Mouse (Mus musculus): ENCODE data around the gene Uba5.

Uba5 gene

GRCm38 (mm10) chr9:104063244-104063961 lies 469 bp upstream of the Uba5 start, which contains the start of gene Acad11:
Gene Acad11 (plus strand): TSS chr9:104063377.
- peak; percentile 82 to 91 for DNase-seq

DNA sequence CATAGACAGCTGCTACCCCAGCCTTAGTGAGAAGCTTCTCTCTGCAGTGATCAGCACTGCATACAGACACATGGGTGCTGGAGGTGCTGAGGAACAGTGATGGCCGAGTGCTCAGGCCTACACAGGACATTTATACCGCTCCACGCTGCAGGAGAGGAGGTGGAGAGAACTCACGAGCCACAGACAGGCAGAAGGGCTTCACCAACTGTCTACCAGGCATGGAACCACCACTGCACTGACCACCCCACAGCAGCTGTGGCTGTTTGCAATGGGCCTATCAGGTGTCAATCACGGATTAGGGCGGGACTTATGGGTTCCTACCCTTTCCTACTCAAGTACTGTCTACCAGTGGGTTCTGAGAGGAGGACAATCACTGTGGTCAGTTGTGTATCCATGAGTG lies 11.9 kb downstream of the Uba5 start:
- no peak for DNase-seq

GRCm38 (mm10) chr9:104043676-104044075 lies 19.3 kb downstream of the Uba5 start:
- no peak for DNase-seq

DNA sequence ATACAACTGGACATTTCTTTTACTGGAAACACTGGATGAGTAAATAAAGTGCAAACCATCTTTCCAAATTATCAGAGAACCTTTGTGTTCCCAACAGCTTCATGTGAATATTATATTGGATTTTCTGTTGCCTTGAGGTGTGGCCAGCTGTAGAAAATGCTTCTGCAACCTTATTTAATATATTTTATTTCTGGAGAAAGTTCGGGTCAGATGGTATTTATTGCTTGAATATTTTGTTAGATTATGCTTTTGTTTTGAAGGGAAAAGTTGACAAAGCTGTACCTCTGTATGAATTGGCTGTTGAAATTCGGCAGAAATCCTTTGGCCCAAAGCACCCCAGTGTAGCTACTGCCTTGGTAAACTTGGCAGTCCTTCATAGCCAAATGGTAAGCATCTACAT lies 22.6 kb downstream of the Uba5 start, which contains the start of gene Gm28305:
Gene Gm28305 (plus strand): TSS at position 301 of the 400 bp plus-strand sequence.
- no peak for DNase-seq

DNA sequence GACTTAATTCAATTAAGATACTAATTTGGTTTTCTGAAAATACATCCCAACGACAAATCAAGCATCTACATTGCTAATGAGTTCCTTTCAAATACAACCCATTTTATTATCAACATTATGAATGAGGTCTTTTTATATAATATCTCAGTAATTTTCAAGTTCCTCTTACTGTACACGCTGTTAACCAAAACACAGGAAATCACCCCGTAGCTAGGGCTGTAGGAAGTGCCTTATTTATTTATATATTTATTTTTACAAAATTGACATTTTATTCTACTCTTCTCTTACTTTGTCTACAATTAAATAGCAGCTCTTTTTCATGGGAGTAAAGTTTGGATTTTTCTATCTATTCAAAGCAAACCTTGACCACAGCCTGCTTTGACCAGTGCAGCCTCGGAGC lies 23.2 kb downstream of the Uba5 start:
- DNase-seq = no peak

DNA sequence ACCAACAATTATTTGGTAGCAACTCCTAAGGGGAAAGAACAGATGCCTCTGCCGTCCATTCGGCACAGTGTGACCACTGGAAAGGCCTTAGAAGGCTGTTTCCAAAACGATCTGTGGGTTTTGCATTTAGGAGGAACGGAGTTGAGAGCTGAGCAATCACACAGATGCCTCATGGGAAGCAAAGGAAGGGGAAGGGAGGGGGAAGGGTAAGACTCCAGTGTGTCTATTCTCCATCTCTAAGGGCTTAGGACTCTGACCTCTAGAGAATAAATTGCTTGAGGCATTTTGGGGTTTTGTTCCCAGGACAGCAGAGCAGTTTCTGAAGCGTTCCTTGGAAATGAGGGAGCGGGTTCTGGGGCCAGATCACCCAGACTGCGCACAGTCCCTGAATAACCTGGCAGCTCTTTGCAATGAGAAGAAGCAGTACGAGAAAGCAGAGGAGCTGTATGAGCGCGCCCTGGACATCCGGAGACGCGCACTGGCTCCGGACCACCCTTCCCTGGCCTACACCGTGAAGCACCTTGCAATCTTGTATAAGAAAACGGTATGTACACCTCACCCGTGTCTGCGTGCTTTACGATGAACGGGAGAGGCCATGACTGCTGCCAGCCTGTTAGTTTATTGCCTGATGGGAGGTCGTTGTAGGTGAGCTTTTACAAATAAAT lies 23.8 kb downstream of the Uba5 start:
- DNase-seq = no peak

DNA sequence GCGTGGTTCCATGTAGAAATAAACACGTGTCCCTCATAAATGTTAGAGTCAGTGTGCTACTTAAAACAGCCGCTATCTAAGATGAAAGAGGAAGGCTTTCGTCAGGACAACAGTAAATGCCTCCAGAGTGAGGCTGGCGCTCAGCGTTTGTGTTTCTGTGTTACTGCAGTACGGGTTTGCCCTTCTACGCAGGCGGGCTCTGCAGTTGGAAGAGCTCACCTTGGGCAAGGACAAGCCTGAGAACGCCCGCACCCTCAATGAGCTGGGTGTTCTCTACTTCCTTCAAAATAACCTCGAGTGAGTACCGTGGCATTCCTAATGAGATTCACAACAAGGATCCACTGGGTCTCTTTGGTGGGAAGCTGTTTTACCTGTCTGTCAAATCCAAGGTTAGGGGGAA lies 24.7 kb downstream of the Uba5 start:
- no peak for DNase-seq

GRCm38 (mm10) chr9:104035261-104036015 lies 27.5 kb downstream of the Uba5 start:
- peak; percentile 70 to 76 for DNase-seq

GRCm38 (mm10) chr9:104034718-104035117 lies 28.2 kb downstream of the Uba5 start:
- no peak for DNase-seq

DNA sequence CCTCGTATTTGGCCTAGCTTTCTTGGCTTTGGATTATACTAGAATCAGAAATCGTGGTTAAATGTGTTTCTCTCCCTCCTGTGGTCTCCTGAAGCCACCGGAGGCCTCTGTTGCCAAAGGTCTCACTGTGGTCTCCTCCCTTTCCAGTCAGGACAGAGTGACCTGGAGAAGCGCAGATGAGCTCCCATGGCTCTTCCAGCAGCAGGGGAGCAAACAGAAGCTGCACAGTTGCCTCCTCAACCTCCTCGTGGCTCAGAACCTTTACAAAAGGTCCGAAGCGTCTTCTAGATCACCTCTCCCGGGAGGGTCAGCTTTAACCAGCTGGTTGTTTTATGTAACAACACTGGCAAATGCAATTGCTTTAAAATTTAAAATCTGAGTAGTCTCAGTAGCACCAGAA lies 28.7 kb downstream of the Uba5 start:
- DNase-seq = no peak

DNA sequence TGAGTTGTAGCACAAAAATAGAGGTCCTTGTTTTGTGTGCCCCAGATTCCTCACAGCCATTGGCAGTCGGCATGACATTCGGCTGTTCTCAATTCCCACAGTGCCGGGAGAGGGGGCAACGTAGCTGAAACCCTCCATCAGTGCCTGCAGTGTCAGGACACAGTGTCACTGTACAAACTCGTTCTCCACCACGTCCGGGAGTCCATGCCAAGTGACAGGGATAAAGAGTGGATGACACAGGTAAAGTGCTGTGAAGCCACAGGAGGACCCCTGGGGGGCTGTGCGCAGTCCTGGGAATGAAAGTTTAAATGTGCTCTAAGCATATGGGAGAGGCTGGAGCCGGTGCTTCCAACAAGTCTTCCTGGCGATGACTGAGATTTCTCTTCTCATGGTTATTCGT lies 33.1 kb downstream of the Uba5 start:
- DNase-seq = peak in 1 of 2 experiments; percentile 12

DNA sequence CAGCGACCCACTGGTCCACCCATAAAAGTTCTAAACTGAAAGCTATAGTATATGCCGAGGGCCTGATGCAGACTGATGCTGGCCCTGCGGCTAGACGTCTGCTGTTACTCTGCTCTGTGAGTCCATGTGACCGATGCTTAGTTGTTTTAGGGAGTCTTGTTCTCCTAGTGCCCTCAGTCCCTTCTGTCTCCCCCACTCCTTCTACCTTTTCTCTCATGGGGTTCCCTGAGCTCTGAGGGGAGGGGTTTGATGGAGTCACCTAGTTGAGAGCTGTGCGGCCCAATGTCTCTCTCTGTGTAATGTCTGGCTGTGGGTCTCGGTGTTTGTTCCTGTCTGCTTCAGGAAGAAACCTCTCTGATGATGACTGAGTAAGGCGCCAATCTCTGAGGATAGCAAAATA lies 35.7 kb downstream of the Uba5 start:
- no peak for DNase-seq

- DNase-seq = no peak
Observed at GRCm38 (mm10) chr9:104021026-104021425, 41.9 kb downstream of the Uba5 start.

DNA sequence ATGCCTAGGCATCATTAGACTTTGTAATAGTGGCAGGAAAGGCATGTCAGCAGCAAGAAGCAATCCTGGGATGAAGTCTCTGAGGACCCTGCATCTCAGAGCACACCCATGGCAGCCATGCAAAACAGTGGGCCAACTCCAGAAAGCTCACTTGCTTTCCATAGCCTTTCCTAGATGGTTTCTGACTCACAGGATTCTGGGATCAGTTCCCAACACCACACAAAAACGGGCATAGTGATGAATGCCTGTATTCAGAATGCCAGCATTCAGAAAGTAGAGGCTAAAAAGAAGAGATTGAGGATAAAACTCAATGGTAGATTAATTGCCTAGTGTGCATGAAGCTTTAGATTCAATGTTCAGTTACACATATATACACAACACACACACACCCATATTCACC lies 48.4 kb downstream of the Uba5 start:
- DNase-seq = no peak

- DNase-seq = peak in 1 of 2 experiments; percentile 83
Observed at GRCm38 (mm10) chr9:104002913-104003330, 60.0 kb downstream of the Uba5 start.

DNA sequence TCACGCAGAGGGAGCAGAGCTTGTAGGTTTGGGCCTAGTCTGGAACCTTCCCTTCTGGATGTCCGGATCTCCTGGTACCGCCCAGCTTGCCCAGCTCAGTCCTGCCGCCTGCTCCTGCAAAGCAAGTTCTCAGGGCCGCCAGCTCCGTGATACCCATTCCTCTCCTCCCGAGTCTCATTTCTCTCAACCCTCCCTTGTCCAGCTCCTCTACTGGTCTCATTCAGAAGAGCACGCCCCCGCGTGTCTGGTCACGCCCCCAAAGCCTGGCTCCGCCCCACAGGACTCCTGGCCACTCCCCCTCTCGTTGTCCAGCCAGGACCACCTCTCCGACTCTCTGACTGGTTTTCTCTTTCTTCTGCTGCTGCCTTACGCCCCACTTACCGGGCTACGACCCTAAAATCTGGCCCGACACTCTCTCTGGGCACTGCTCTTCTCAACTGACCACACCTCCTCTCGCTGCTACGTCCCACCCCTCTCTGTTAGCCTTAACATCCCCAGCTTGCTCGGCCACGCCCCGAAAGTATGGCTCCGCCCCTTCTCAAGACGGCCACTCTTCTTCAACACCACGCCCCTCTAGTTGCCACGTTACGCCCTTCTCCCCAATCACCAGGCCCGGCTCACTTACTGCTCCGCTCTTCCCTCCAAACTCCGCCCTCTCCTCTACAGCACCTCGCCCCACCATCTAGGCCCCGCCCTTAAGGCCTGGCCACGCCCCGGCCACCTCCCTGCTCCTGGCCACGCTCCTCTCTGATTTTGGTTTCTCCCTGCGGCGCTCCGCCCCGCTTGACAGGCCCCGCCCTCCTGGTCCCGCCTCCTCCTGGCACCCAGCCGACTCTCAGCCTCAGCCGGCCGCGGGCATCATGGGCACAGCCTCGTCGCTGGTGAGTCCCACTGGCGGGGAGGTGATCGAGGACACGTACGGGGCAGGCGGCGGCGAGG lies 60.7 kb downstream of the Uba5 start, which contains the start of gene Nphp3:
Gene Nphp3 (plus strand): TSS at position 624 of the 939 bp plus-strand sequence.
- peak; percentile 100 for DNase-seq

DNA sequence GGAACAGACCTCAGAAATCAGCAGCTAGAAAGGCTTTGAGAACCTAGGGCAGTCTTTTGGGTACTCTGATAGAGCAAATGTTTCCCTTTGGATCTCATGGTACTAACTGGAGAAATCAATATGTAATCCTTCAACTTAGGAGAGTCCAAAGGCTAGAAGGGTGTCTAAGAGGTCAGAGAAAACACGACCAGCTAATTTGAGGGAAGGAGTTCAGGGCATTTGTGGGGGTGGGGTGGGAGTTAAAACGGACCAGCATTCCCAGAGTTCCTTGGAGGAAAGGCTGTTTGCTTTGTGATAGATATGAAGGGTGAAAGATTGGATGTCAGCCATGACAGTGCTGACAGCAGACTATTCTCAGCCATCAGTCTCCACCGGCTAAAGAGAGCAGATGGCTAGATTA lies 62.3 kb downstream of the Uba5 start:
- no peak for DNase-seq

All from cerebellum, adult 18-20 months (tissue).